Mouse (Mus musculus): Measurements from ENCODE around the gene Rpl13.

GRCm38 (mm10) chr8:123110649-123111048, 8.5 kb downstream of the Rpl13 start:
- TF ChIP-seq CTCF (IDR thresholded peaks at IDR 0.05; ENCODE audit: low read depth) (peak; percentile 85), EP300 (optimal IDR thresholded peaks at IDR 0.05) (no peak)
